Mouse (Mus musculus) midbrain, embryonic 11.5 days (tissue): ENCODE data around the gene Sult4a1. TPM values are rescaled to one million over a fixed set of nuclear protein-coding genes. Genes with fewer than 3 reads are reported as not detected.

Source experiments
- ATAC-seq: fragments of 200-750 bp; cut with Nextera tagmentation; 2 replicates; pipeline ENCODE4 v1.8.0; 2017; ENCODE audit warnings: moderate TSS enrichment, moderate library complexity; ENCODE audit not compliant: low FRiP score
- DNase-seq: peaks from one replicate; pipeline ENCODE4 v3.0.0; 2015; ENCODE audit warnings: low spot score; ENCODE audit errors: missing footprints
- H3K27ac ChIP-seq: fragments of 300-500 bp; sonication (generic); 2 replicates; pipeline ENCODE4 v1.5.1; 2014; ENCODE audit warnings: low read depth, low read length
- H3K27me3 ChIP-seq: fragments of 300-500 bp; sonication (generic); 2 replicates; pipeline ENCODE4 v1.6.1; 2014; ENCODE audit warnings: mild to moderate bottlenecking, low read length, moderate library complexity, mixed read lengths; ENCODE audit not compliant: control insufficient read depth, insufficient read depth
- H3K36me3 ChIP-seq: fragments of 300-500 bp; sonication (generic); 2 replicates; pipeline ENCODE4 v1.6.1; 2014; ENCODE audit warnings: mild to moderate bottlenecking, low read length, moderate library complexity, mixed read lengths; ENCODE audit not compliant: control insufficient read depth, insufficient read depth
- H3K4me1 ChIP-seq: fragments of 300-500 bp; sonication (generic); 2 replicates; pipeline ENCODE4 v1.6.1; 2014; ENCODE audit warnings: low read length; ENCODE audit not compliant: control insufficient read depth, insufficient read depth
- H3K4me2 ChIP-seq: fragments of 300-500 bp; sonication (generic); 2 replicates; pipeline ENCODE4 v1.6.1; 2014; ENCODE audit warnings: mild to moderate bottlenecking, moderate library complexity
- H3K4me3 ChIP-seq: fragments of 300-500 bp; sonication (generic); 2 replicates; pipeline ENCODE4 v1.5.1; 2014; ENCODE audit warnings: low read depth, low read length
- H3K9ac ChIP-seq: fragments of 300-500 bp; sonication (generic); 2 replicates; pipeline ENCODE4 v1.6.1; 2014; ENCODE audit warnings: low read length
- H3K9me3 ChIP-seq: fragments of 300-500 bp; sonication (generic); 2 replicates; pipeline ENCODE4 v1.6.1; 2016; ENCODE audit warnings: low read length; ENCODE audit not compliant: control insufficient read depth
- WGBS: fragments of 180-500 bp; shearing (Covaris S2); extraction: QIAGEN DNeasy Blood & Tissue Kit; methylation state at CpG from one replicate; pipeline ENCODE4 v1.1.7; 2014; 5-methylcytosine and 5-hydroxymethylcytosine counted together
- polyA plus RNA-seq: library from polyadenylated mRNA; unstranded; fragments of >200 nt; fragmentation: Nextera tagmentation; extraction: Ambion mirVana; gene quantifications from 2 replicates; pipeline ENCODE4 v1.2.1, GENCODE M21; 2014

The Sult4a1 gene
- 8.7 and 8.9 TPM in 2 replicates for polyA plus RNA-seq

GRCm38 (mm10) chr15:84105105-84105923 lies at the start of gene Sult4a1:
Gene Sult4a1 (minus strand): TSS chr15:84105754.
- H3K27ac ChIP-seq: no peak within 1 kb of the TSS
- under 1% methylated on average over 76 of the region's 77 CpGs for WGBS
- H3K27me3 ChIP-seq: peaks cover 22% of the 10 kb centered on the region

GRCm38 (mm10) chr15:84140929-84141328 lies 35.4 kb upstream of the Sult4a1 start:
- Histone ChIP-seq H3K4me3 (no peak overlapping the region), H3K9me3 (no peaks in the 10 kb centered on the region), H3K36me3 (no peaks in the 10 kb centered on the region), H3K4me1 (peaks cover 17% of the 10 kb centered on the region), H3K9ac (no peak overlapping the region), H3K4me2 (no peak overlapping the region), H3K27ac (no peak overlapping the region; the same call in 1 of the 2 replicates), H3K27me3 (no peaks in the 10 kb centered on the region)
- DNase-seq (peak; percentile 85), ATAC-seq (no peak)
- 38% methylated on average over 5 of the region's 5 CpGs for WGBS

More at GRCm38 (mm10) chr15:84105105-84105923, at the start of gene Sult4a1:
- Histone ChIP-seq H3K4me3 (peak within 1 kb of the TSS; percentile 57), H3K4me1 (peaks cover 9% of the 10 kb centered on the region), H3K36me3 (no peaks in the 10 kb centered on the region), H3K9ac (peak within 1 kb of the TSS; percentile 55), H3K4me2 (peak within 1 kb of the TSS; percentile 80), H3K9me3 (no peaks in the 10 kb centered on the region)
- DNase-seq: peak; percentile 94
- ATAC-seq: peak; percentile 47; the same call in 1 of the 2 replicates

GRCm38 (mm10) chr15:84140109-84140508 lies 34.6 kb upstream of the Sult4a1 start:
- H3K9me3 ChIP-seq: peaks cover 3% of the 10 kb centered on the region
- no peaks in the 10 kb centered on the region for H3K36me3 ChIP-seq
- no peak for ATAC-seq
- no peaks in the 10 kb centered on the region for H3K27me3 ChIP-seq
- 63% methylated on average over 3 of the region's 3 CpGs for WGBS
- no peak for DNase-seq
- no peak overlapping the region for H3K27ac ChIP-seq
- H3K9ac ChIP-seq: no peak overlapping the region
- H3K4me3 ChIP-seq: no peak overlapping the region
- H3K4me2 ChIP-seq: no peak overlapping the region
- peaks cover 17% of the 10 kb centered on the region for H3K4me1 ChIP-seq

GRCm38 (mm10) chr15:84139592-84140005 lies 34.0 kb upstream of the Sult4a1 start:
- no peaks in the 10 kb centered on the region for H3K36me3 ChIP-seq
- H3K4me2 ChIP-seq: no peak overlapping the region
- H3K4me1 ChIP-seq: peaks cover 17% of the 10 kb centered on the region
- DNase-seq (no peak), ATAC-seq (no peak)
- no peak overlapping the region for H3K4me3 ChIP-seq
- WGBS: 89% methylated on average over 5 of the region's 5 CpGs
- H3K27me3 ChIP-seq: no peaks in the 10 kb centered on the region
- H3K9ac ChIP-seq: no peak overlapping the region
- peaks cover 3% of the 10 kb centered on the region for H3K9me3 ChIP-seq
- no peak overlapping the region for H3K27ac ChIP-seq

- H3K27me3 ChIP-seq: no peaks in the 10 kb centered on the region
- no peak overlapping the region for H3K4me3 ChIP-seq
- ATAC-seq: peak; percentile 62
- peak overlapping the region; percentile 28; the same call in 1 of the 2 replicates for H3K9ac ChIP-seq
- H3K9me3 ChIP-seq: peaks cover 3% of the 10 kb centered on the region
- H3K4me1 ChIP-seq: peaks cover 17% of the 10 kb centered on the region
- H3K36me3 ChIP-seq: no peaks in the 10 kb centered on the region
- 20% methylated on average over 12 of the region's 12 CpGs for WGBS
- H3K27ac ChIP-seq: peak overlapping the region; percentile 20; the same call in 1 of the 2 replicates
- peak; percentile 92 for DNase-seq
- H3K4me2 ChIP-seq: 0 out of 2 replicates have a peak overlapping the region, but pooled peaks have one; percentile 10
Measured at GRCm38 (mm10) chr15:84136473-84137415, 31.2 kb upstream of the Sult4a1 start.

GRCm38 (mm10) chr15:84135472-84135871 lies 29.9 kb upstream of the Sult4a1 start:
- H3K9me3 ChIP-seq: peaks cover 3% of the 10 kb centered on the region
- no peak overlapping the region for H3K4me3 ChIP-seq
- no peak overlapping the region for H3K4me2 ChIP-seq
- H3K4me1 ChIP-seq: peaks cover 10% of the 10 kb centered on the region
- DNase-seq: peak; percentile 91
- no peak overlapping the region for H3K9ac ChIP-seq
- ATAC-seq: no peak
- H3K27me3 ChIP-seq: no peaks in the 10 kb centered on the region
- no peak overlapping the region for H3K27ac ChIP-seq
- no peaks in the 10 kb centered on the region for H3K36me3 ChIP-seq
- WGBS: 86% methylated on average over 5 of the region's 5 CpGs

- ATAC-seq: no peak
Measured at GRCm38 (mm10) chr15:84133440-84133839, 27.9 kb upstream of the Sult4a1 start.

GRCm38 (mm10) chr15:84131971-84132370 lies 26.4 kb upstream of the Sult4a1 start:
- no peak for ATAC-seq
- no peak overlapping the region for H3K4me2 ChIP-seq
- WGBS: 90% methylated on average over 7 of the region's 7 CpGs
- no peak overlapping the region for H3K27ac ChIP-seq
- no peaks in the 10 kb centered on the region for H3K27me3 ChIP-seq
- H3K36me3 ChIP-seq: no peaks in the 10 kb centered on the region
- no peak for DNase-seq
- H3K9me3 ChIP-seq: peaks cover 3% of the 10 kb centered on the region
- peaks cover 6% of the 10 kb centered on the region for H3K4me1 ChIP-seq
- H3K4me3 ChIP-seq: no peak overlapping the region
- H3K9ac ChIP-seq: no peak overlapping the region

More at GRCm38 (mm10) chr15:84133440-84133839, 27.9 kb upstream of the Sult4a1 start:
- WGBS: 73% methylated on average over 4 of the region's 4 CpGs
- Histone ChIP-seq H3K9ac (no peak overlapping the region), H3K4me3 (no peak overlapping the region), H3K27ac (no peak overlapping the region), H3K9me3 (peaks cover 3% of the 10 kb centered on the region), H3K36me3 (no peaks in the 10 kb centered on the region), H3K4me1 (peaks cover 10% of the 10 kb centered on the region), H3K4me2 (no peak overlapping the region), H3K27me3 (no peaks in the 10 kb centered on the region)
- no peak for DNase-seq
